Mouse (Mus musculus): Measurements from ENCODE around the gene Neurl1b. TPM values are rescaled to one million over a fixed set of nuclear protein-coding genes. Genes with fewer than 3 reads are reported as not detected.

Neurl1b gene
- 10 to 100 TPM; 61.3 to 87.0 (median 69.3) TPM for total RNA-seq (2022)

DNA sequence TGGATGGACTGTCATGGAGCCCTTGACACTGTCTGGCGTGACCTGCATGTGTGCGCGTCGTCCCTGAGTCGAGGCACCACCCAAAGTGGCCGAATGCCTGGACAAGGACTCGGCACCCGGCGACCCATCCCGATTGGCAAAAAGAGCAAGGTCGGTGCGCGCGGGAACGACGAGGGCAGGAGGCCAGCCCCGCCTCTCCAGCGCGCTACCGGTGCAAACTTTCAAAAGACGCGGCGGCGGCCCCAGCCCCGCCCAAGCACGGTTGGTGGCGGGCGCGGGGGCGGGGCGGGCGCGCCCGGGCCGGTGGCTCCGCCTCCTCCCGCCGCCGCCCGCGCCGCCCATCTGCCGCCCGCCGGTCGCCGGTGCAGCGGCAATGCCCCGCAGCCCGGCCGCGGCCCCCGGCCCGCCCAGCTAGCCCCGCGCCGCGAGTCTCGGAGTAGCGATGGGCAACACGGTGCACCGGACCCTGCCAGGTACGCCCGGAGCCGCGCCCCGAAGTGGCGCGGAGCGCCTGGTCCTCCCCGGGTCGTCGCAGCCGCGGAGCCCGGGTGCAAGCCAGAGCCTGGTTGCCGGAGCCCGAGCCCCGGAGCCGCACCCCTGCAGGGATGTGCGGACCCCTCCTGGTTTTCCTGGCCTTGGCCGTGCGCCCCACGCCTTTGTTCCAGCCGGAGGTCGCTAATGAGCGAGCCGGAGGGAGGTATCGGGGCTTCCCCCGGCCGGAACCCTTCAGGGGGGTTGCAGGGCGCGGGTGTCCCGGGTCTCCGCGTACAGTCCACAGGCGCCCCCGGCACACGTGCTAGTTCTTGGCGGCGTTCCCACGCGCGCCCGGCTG is at the start of gene Neurl1b:
Gene Neurl1b (plus strand): TSS at position 307 of the 832 bp plus-strand sequence.
- DNase-seq (ENCODE audit: low spot score in 2 of 2) = no peak

- no peak for DNase-seq (ENCODE audit: low spot score in 2 of 2)
These were observed 47.8 kb upstream of the Neurl1b start for GRCm38 (mm10) chr17:26366792-26367191.

DNA sequence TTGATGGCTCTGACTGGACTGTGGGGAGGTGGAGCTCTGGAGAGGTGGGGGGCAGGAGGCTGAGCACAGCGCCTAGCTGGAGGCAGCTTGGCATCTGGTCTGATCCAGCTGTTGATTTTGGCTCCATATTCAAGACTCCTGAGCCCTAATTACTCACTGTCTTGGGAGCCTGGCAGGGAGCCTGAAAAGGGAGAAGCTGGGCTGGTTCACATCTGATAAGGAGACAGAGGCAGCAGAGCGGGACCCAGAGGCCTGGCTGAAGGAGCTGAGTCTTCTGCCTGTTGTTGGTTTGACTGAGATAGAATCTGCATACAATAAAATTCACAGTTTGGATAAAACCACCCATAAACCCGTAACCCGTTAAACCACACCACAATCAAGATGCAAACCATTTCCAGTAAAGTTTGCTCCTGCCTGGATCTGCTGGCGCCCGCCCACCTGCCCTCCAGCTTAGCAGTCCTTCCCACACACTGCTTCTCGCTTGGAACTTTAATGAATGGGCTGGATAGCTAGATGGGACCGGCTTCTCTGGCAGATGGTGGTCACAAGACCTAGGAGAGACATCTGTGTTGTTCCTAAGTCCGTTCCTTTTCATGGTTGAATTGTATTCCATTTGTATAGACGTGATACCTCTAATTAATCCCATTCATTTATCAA is 46.2 kb upstream of the Neurl1b start:
- DNase-seq (ENCODE audit: low spot score in 2 of 2) = no peak

DNA sequence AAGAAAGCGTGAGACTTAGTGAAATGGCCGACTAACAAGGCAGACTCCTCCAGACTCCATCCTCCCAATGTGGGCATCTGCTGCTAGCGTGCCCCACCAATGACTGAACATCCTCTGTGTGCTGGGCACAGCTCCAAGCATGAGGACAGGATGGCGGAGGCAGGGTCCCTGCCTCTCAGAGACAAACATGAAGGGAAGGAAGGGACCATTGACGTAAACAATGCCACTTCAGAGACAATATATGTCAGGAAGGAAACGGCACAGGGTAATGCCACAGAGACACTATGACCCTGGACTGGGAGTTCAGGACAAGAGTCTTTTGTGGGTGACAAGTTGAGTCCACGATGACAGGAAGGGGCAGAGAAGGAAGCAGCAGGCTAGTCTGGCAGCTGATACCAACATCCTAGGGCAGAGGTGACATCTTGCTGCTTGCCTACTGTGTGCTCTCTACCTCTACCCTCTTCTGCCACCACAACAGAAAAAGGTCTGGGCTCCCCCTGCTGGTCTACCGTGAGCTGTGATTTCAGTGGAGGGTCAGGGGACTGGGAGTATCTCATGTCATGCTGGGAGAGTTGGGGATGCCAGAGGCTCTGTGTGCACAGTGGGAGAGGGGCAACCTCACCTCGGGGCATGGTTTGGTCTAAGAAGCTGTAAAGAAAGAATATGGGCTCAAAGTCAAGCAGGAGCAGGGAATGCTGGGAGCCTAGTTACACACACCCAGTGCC is 43.9 kb upstream of the Neurl1b start:
- peak in 1 of 2 experiments; percentile 47 for DNase-seq (ENCODE audit: low spot score in 2 of 2)

GRCm38 (mm10) chr17:26371246-26371535 is 43.4 kb upstream of the Neurl1b start:
- no peak for DNase-seq (ENCODE audit: low spot score in 2 of 2)

GRCm38 (mm10) chr17:26373211-26373610 is 41.4 kb upstream of the Neurl1b start:
- no peak for DNase-seq (ENCODE audit: low spot score in 2 of 2)

GRCm38 (mm10) chr17:26376416-26376815 is 38.2 kb upstream of the Neurl1b start:
- no peak for DNase-seq (ENCODE audit: low spot score in 2 of 2)

GRCm38 (mm10) chr17:26376994-26377744 is 37.5 kb upstream of the Neurl1b start:
- DNase-seq (ENCODE audit: low spot score in 2 of 2) = no peak

- no peak for DNase-seq (ENCODE audit: low spot score in 2 of 2)
These were observed 34.2 kb upstream of the Neurl1b start for GRCm38 (mm10) chr17:26380280-26380985.

GRCm38 (mm10) chr17:26380986-26381446 is 33.6 kb upstream of the Neurl1b start:
- DNase-seq (ENCODE audit: low spot score in 2 of 2) = peak; percentile 55 to 77

- no peak for DNase-seq (ENCODE audit: low spot score in 2 of 2)
These were observed 33.0 kb upstream of the Neurl1b start for GRCm38 (mm10) chr17:26381613-26382012.

DNA sequence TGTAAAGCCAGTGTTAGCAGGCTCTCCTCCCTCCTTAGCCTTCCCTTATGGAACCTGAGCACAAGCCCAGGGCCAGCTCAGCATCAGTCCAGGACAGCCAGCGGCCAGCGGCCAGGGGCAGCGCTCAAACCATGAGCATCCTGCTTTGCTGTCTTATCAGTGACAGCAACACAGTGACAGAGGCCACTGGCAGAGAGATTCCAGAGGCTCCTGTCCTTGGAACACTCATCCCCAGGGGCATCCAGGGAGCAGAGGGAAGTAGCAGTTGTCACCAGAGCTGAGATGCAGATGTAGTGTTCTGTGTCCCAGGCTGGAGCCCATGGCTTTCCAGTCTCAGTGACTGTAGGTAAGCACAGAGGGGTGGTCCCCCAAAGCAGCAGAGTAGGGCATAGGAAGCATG is 32.5 kb upstream of the Neurl1b start:
- no peak for DNase-seq (ENCODE audit: low spot score in 2 of 2)

- DNase-seq (ENCODE audit: low spot score in 2 of 2) = no peak
These were observed 31.9 kb upstream of the Neurl1b start for GRCm38 (mm10) chr17:26382687-26383086.

GRCm38 (mm10) chr17:26384111-26384510 is 30.5 kb upstream of the Neurl1b start:
- DNase-seq (ENCODE audit: low spot score in 2 of 2) = no peak

DNA sequence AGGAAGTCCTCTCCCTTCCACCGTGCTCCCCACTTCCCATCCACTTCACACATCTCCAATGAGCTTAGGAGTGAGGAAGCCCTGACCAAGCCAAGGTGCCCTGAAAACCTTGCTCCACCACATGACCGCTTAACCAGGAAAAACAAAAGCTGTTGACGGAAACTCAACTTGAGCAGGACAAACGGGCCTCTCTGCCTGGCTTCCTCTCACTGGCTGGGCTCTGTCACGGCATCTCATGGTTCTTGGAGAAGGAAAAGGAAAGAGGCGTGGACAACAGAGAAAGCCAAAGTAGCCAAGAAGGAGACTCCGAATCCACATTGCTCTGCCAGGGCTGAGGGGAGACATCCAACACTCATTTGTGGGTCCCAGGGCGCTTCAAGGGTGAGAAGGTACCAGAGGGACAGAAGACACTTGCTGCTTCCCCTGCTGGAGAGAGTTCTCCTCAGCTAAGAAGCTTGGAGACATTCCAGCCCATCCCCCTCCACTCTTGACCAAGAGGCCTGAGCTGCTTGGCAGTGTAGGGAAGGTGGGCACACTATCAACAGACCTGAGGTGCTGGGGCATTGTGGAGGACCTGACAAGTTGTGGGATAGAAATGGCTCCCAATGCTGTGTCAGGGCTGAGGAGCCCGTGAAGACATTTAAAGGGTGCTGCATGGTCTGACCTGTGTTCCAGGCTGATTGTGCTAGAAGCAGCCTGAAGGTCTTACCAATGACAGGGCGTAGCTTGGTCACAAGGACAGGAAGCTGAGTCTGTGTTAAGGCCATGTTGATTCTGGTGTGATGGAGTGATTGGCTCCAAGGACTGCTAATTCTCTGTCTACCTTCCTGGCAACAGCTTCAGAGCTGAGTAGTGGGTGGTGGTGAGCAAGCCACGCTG is 29.1 kb upstream of the Neurl1b start:
- no peak for DNase-seq (ENCODE audit: low spot score in 2 of 2)

- no peak for DNase-seq (ENCODE audit: low spot score in 2 of 2)
These were observed 28.5 kb upstream of the Neurl1b start for GRCm38 (mm10) chr17:26386131-26386481.

GRCm38 (mm10) chr17:26388106-26388505 is 26.5 kb upstream of the Neurl1b start:
- DNase-seq (ENCODE audit: low spot score in 2 of 2) = no peak

GRCm38 (mm10) chr17:26389241-26389640 is 25.4 kb upstream of the Neurl1b start:
- no peak for DNase-seq (ENCODE audit: low spot score in 2 of 2)

DNA sequence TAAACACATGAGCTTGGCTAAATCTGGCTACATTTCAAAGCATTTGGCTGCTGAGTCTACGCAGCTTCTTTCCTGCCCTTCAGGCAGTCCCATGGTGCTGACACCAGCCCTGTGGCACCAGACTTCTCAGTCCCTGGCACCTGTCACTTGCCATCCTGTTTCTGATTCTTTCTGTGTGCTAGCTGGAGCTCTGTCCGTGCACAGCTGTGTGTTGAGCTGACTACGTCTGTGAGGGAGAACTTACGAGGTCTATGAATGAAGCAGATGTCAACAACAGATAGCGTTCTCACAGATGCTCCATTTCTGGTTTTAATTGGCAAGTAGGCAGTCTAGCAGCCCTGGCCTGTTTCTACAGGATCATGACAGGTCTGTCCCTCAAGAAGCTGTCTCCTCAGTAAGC is 24.0 kb upstream of the Neurl1b start:
- no peak for DNase-seq (ENCODE audit: low spot score in 2 of 2)

DNA sequence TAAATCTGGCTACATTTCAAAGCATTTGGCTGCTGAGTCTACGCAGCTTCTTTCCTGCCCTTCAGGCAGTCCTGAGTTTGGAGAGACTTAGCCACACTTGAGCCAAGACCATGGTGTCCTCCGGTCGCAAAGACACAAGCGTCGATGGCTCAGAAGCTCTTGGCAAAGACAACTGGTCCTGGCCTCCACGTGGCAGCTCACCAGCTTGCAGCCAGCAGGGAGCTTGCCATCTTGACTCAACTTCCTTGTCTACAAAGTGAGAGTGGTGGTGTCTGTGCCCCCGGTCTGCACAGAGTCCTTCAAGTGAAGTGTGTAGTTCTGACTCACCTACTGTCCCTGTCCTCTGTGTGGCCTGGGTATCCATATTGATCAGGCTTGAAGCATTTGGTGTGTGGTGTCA is 22.3 kb upstream of the Neurl1b start:
- no peak for DNase-seq (ENCODE audit: low spot score in 2 of 2)
